Mouse (Mus musculus): Measurements from ENCODE around the gene Lmnb2. TPM values are rescaled to one million over a fixed set of nuclear protein-coding genes. Genes with fewer than 3 reads are reported as not detected.

Lmnb2 gene
- polyA plus RNA-seq, 1 experiment from 2014 or later: 11.0 TPM

GRCm38 (mm10) chr10:80896581-80897485 is 21.2 kb downstream of the Lmnb2 start:
- no peak overlapping the region for H3K9ac ChIP-seq
- peaks cover 4% of the 10 kb centered on the region; the same call in 1 of the 2 replicates for H3K27me3 ChIP-seq
- H3K36me3 ChIP-seq (replicated peaks): peaks cover 21% of the 10 kb centered on the region
- H3K4me3 ChIP-seq (replicated peaks): no peak overlapping the region
- no peak for ATAC-seq (ENCODE audit: insufficient read depth)
- H3K9me3 ChIP-seq (replicated peaks): no peaks in the 10 kb centered on the region
- H3K4me2 ChIP-seq: no peak overlapping the region
- WGBS (ENCODE audit: insufficient replicate concordance): 66% methylated on average over 24 of the region's 24 CpGs
- peaks cover 23% of the 10 kb centered on the region for H3K4me1 ChIP-seq (replicated peaks)
- H3K27ac ChIP-seq (replicated peaks): no peak overlapping the region

GRCm38 (mm10) chr10:80895697-80896096 is 22.3 kb downstream of the Lmnb2 start:
- Histone ChIP-seq H3K27me3 (peaks cover 9% of the 10 kb centered on the region), H3K4me3 (replicated peaks) (no peak overlapping the region), H3K27ac (replicated peaks) (no peak overlapping the region), H3K36me3 (replicated peaks) (peaks cover 21% of the 10 kb centered on the region), H3K4me1 (replicated peaks) (peaks cover 18% of the 10 kb centered on the region), H3K9me3 (replicated peaks) (no peaks in the 10 kb centered on the region), H3K9ac (no peak overlapping the region), H3K4me2 (no peak overlapping the region)
- ATAC-seq (ENCODE audit: insufficient read depth): no peak
- 56% methylated on average over 6 of the region's 6 CpGs for whole genome bisulfite sequencing (ENCODE audit: insufficient replicate concordance)

GRCm38 (mm10) chr10:80895100-80895499 is 22.9 kb downstream of the Lmnb2 start:
- no peaks in the 10 kb centered on the region for H3K9me3 ChIP-seq (replicated peaks)
- H3K27me3 ChIP-seq: peaks cover 15% of the 10 kb centered on the region
- no peak overlapping the region for H3K27ac ChIP-seq (replicated peaks)
- H3K36me3 ChIP-seq (replicated peaks): peaks cover 21% of the 10 kb centered on the region
- no peak overlapping the region for H3K4me2 ChIP-seq
- no peak overlapping the region for H3K4me3 ChIP-seq (replicated peaks)
- 81% methylated on average over 7 of the region's 7 CpGs for WGBS (ENCODE audit: insufficient replicate concordance)
- H3K4me1 ChIP-seq (replicated peaks): peaks cover 16% of the 10 kb centered on the region
- ATAC-seq (ENCODE audit: insufficient read depth): no peak
- H3K9ac ChIP-seq: no peak overlapping the region

GRCm38 (mm10) chr10:80887181-80887580 is 30.9 kb downstream of the Lmnb2 start:
- Histone ChIP-seq H3K36me3 (replicated peaks) (no peaks in the 10 kb centered on the region), H3K27ac (replicated peaks) (no peak overlapping the region), H3K4me3 (replicated peaks) (no peak overlapping the region), H3K4me1 (replicated peaks) (no peaks in the 10 kb centered on the region), H3K27me3 (peaks cover 52% of the 10 kb centered on the region), H3K9me3 (replicated peaks) (no peaks in the 10 kb centered on the region), H3K4me2 (no peak overlapping the region), H3K9ac (no peak overlapping the region)
- ATAC-seq (ENCODE audit: insufficient read depth): no peak
- WGBS (ENCODE audit: insufficient replicate concordance): 43% methylated on average over 11 of the region's 11 CpGs

GRCm38 (mm10) chr10:80881301-80881700 is 36.7 kb downstream of the Lmnb2 start:
- H3K27ac ChIP-seq (replicated peaks): no peak overlapping the region
- no peaks in the 10 kb centered on the region for H3K36me3 ChIP-seq (replicated peaks)
- H3K4me1 ChIP-seq (replicated peaks): peaks cover 44% of the 10 kb centered on the region
- H3K27me3 ChIP-seq: 0 out of 2 replicates have a peak, but pooled peaks cover 9% of the 10 kb centered on the region
- ATAC-seq (ENCODE audit: insufficient read depth): no peak
- no peaks in the 10 kb centered on the region for H3K9me3 ChIP-seq (replicated peaks)
- no peak overlapping the region for H3K4me2 ChIP-seq
- 20% methylated on average over 10 of the region's 10 CpGs for WGBS (ENCODE audit: insufficient replicate concordance)
- H3K4me3 ChIP-seq (replicated peaks): no peak overlapping the region
- no peak overlapping the region for H3K9ac ChIP-seq

- Histone ChIP-seq H3K4me3 (replicated peaks) (no peak overlapping the region), H3K9me3 (replicated peaks) (no peaks in the 10 kb centered on the region), H3K9ac (no peak overlapping the region), H3K36me3 (replicated peaks) (no peaks in the 10 kb centered on the region), H3K4me1 (replicated peaks) (peaks cover 48% of the 10 kb centered on the region), H3K4me2 (peak overlapping the region; percentile 51), H3K27me3 (0 out of 2 replicates have a peak, but pooled peaks cover 9% of the 10 kb centered on the region), H3K27ac (replicated peaks) (peak overlapping the region; percentile 83)
- WGBS (ENCODE audit: insufficient replicate concordance): 62% methylated on average over 2 of the region's 2 CpGs
- no peak for ATAC-seq (ENCODE audit: insufficient read depth)
Observed at GRCm38 (mm10) chr10:80880901-80881300, 37.1 kb downstream of the Lmnb2 start.

GRCm38 (mm10) chr10:80880131-80880641 is 37.9 kb downstream of the Lmnb2 start:
- Histone ChIP-seq H3K27me3 (0 out of 2 replicates have a peak, but pooled peaks cover 3% of the 10 kb centered on the region), H3K27ac (replicated peaks) (peak overlapping the region; percentile 83), H3K4me1 (replicated peaks) (peaks cover 53% of the 10 kb centered on the region), H3K4me3 (replicated peaks) (no peak overlapping the region; the same call in 1 of the 2 replicates), H3K9me3 (replicated peaks) (no peaks in the 10 kb centered on the region), H3K4me2 (peak overlapping the region; percentile 51), H3K9ac (peak overlapping the region; percentile 23; the same call in 1 of the 2 replicates), H3K36me3 (replicated peaks) (no peaks in the 10 kb centered on the region)
- peak; percentile 93 for ATAC-seq (ENCODE audit: insufficient read depth)
- 2% methylated on average over 5 of the region's 5 CpGs for WGBS (ENCODE audit: insufficient replicate concordance)

- H3K4me3 ChIP-seq (replicated peaks): no peak overlapping the region
- WGBS (ENCODE audit: insufficient replicate concordance): 32% methylated on average over 3 of the region's 3 CpGs
- no peak for ATAC-seq (ENCODE audit: insufficient read depth)
- H3K27ac ChIP-seq (replicated peaks): peak overlapping the region; percentile 68; the same call in 1 of the 2 replicates
- 0 out of 2 replicates have a peak overlapping the region, but pooled peaks have one; percentile 35 for H3K9ac ChIP-seq
- no peak overlapping the region for H3K4me2 ChIP-seq
- no peaks in the 10 kb centered on the region for H3K9me3 ChIP-seq (replicated peaks)
- peaks cover 61% of the 10 kb centered on the region for H3K4me1 ChIP-seq (replicated peaks)
- no peaks in the 10 kb centered on the region for H3K36me3 ChIP-seq (replicated peaks)
- H3K27me3 ChIP-seq: peaks cover 14% of the 10 kb centered on the region
Observed at GRCm38 (mm10) chr10:80876594-80876993, 41.5 kb downstream of the Lmnb2 start.

- Histone ChIP-seq H3K9ac (0 out of 2 replicates have a peak overlapping the region, but pooled peaks have one; percentile 35), H3K27ac (replicated peaks) (peak overlapping the region; percentile 68; the same call in 1 of the 2 replicates), H3K27me3 (peaks cover 17% of the 10 kb centered on the region), H3K4me3 (replicated peaks) (no peak overlapping the region), H3K4me2 (no peak overlapping the region), H3K36me3 (replicated peaks) (no peaks in the 10 kb centered on the region), H3K9me3 (replicated peaks) (no peaks in the 10 kb centered on the region), H3K4me1 (replicated peaks) (peaks cover 64% of the 10 kb centered on the region)
- 23% methylated on average over 5 of the region's 5 CpGs for WGBS (ENCODE audit: insufficient replicate concordance)
- no peak for ATAC-seq (ENCODE audit: insufficient read depth)
Observed at GRCm38 (mm10) chr10:80876028-80876427, 42.0 kb downstream of the Lmnb2 start.

GRCm38 (mm10) chr10:80874035-80874434 is 44.0 kb downstream of the Lmnb2 start:
- H3K4me2 ChIP-seq: no peak overlapping the region
- peaks cover 17% of the 10 kb centered on the region for H3K27me3 ChIP-seq
- WGBS (ENCODE audit: insufficient replicate concordance): 71% methylated on average over 9 of the region's 9 CpGs
- no peaks in the 10 kb centered on the region for H3K9me3 ChIP-seq (replicated peaks)
- H3K9ac ChIP-seq: no peak overlapping the region
- H3K27ac ChIP-seq (replicated peaks): no peak overlapping the region; the same call in 1 of the 2 replicates
- H3K4me1 ChIP-seq (replicated peaks): peaks cover 44% of the 10 kb centered on the region
- no peak overlapping the region for H3K4me3 ChIP-seq (replicated peaks)
- H3K36me3 ChIP-seq (replicated peaks): no peaks in the 10 kb centered on the region
- ATAC-seq (ENCODE audit: insufficient read depth): no peak

GRCm38 (mm10) chr10:80871581-80871980 is 46.5 kb downstream of the Lmnb2 start, which contains the start of gene Tmprss9:
TSS of gene Tmprss9 (plus strand) at chr10:80871848.
- no peak within 1 kb of the TSS for H3K27ac ChIP-seq (replicated peaks)
- H3K9me3 ChIP-seq (replicated peaks): no peaks in the 10 kb centered on the region
- H3K4me3 ChIP-seq (replicated peaks): no peak within 1 kb of the TSS
- no peak within 1 kb of the TSS for H3K9ac ChIP-seq
- ATAC-seq (ENCODE audit: insufficient read depth): no peak; the same call in 1 of the 2 replicates
- H3K4me1 ChIP-seq (replicated peaks): peaks cover 24% of the 10 kb centered on the region
- H3K27me3 ChIP-seq: peaks cover 17% of the 10 kb centered on the region
- H3K4me2 ChIP-seq: no peak within 1 kb of the TSS
- 31% methylated on average over 9 of the region's 9 CpGs for WGBS (ENCODE audit: insufficient replicate concordance)
- peaks cover 23% of the 10 kb centered on the region for H3K36me3 ChIP-seq (replicated peaks)
